Mouse (Mus musculus) R1 (cell line): ENCODE measurements around the gene Wdr70.

ENCODE experiments used
- DNase-seq: peaks from one replicate; pipeline ENCODE4 v3.0.0-alpha.2; 2018; ENCODE audit warnings: low read depth, low spot score

Wdr70 gene

GRCm38 (mm10) chr15:7865305-7865704 lies 233.7 kb downstream of the Wdr70 start:
- no peak for DNase-seq

- no peak for DNase-seq
These were observed 235.7 kb downstream of the Wdr70 start for GRCm38 (mm10) chr15:7863328-7863727.

GRCm38 (mm10) chr15:7862890-7863289 lies 236.1 kb downstream of the Wdr70 start:
- DNase-seq, result no peak

GRCm38 (mm10) chr15:7858841-7859240 lies 240.2 kb downstream of the Wdr70 start:
- DNase-seq, result no peak

- DNase-seq, result no peak
These were observed 241.6 kb downstream of the Wdr70 start for GRCm38 (mm10) chr15:7857418-7857817.

GRCm38 (mm10) chr15:7842398-7842797 lies 256.6 kb downstream of the Wdr70 start:
- DNase-seq, result no peak

GRCm38 (mm10) chr15:7841664-7842063 lies 257.3 kb downstream of the Wdr70 start:
- no peak for DNase-seq

- no peak for DNase-seq
These were observed 260.1 kb downstream of the Wdr70 start for GRCm38 (mm10) chr15:7838921-7839309.

- DNase-seq, result no peak
These were observed 260.7 kb downstream of the Wdr70 start for GRCm38 (mm10) chr15:7838060-7838920.

- DNase-seq, result no peak
These were observed 263.6 kb downstream of the Wdr70 start for GRCm38 (mm10) chr15:7835404-7835803.

- no peak for DNase-seq
These were observed 273.5 kb downstream of the Wdr70 start for GRCm38 (mm10) chr15:7825530-7825929.

GRCm38 (mm10) chr15:7823886-7824285 lies 275.1 kb downstream of the Wdr70 start:
- no peak for DNase-seq
